Mouse (Mus musculus) neutrophil, adult 5-6 weeks (primary cell): ENCODE data around the gene Smcp. TPM values are rescaled to one million over a fixed set of nuclear protein-coding genes. Genes with fewer than 3 reads are reported as not detected.

ENCODE experiments used
- ATAC-seq: fragments of 151-379, 151-347 bp; 2 replicates; pipeline ENCODE4 v1.8.0; 2017; ENCODE audit warnings: mild to moderate bottlenecking, moderate TSS enrichment; ENCODE audit not compliant: insufficient number of reproducible peaks, poor library complexity, low FRiP score, severe bottlenecking; ENCODE audit errors: extremely low read depth
- total RNA-seq: library from RNA; stranded (forward); fragments of 200-1000 nt; gene quantifications from 2 replicates; pipeline ENCODE4 v1.2.3, GENCODE M21; 2017

Gene Smcp
- total RNA-seq, 1 experiment from 2014 or later = not detected

DNA sequence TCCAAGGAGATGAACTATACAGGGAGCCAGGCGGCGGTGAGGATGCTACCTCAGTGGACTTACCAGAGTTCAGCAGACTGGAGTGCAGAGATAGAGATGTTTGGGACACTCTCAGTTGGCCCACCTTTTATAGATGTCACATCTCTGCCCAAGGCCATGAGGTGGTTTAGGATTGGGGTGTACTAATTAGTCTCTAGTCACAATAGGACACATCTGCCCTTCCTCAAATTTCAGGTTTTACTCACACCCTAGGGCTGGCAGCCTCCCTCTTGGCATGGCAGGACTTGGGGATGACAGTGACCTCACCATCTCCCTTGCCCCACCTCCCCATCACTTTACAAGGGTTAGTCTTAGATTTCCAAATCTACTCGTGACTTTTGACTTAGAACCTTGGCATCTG, 54.4 kb downstream of the Smcp start, which contains the start of gene 2310046K23Rik:
Gene 2310046K23Rik (minus strand): TSS at position 101 of the 400 bp plus-strand sequence.
- ATAC-seq = no peak

Other genes starting within 250 kb of the Smcp start
- not detected in 2 replicates for gene Sprr2d, start 249.9 kb downstream of the Smcp start, total RNA-seq
- not detected in 2 replicates for gene Sprr2e, start 236.9 kb downstream of the Smcp start, total RNA-seq
- gene Sprr2f, start 223.8 kb downstream of the Smcp start, total RNA-seq = not detected in 2 replicates
- gene Sprr2h, start 203.3 kb downstream of the Smcp start, total RNA-seq = not detected in 2 replicates
- not detected in 2 replicates for gene Sprr2i, start 181.0 kb downstream of the Smcp start, total RNA-seq
- not detected in 2 replicates for gene Sprr2j-ps, start 170.9 kb downstream of the Smcp start, total RNA-seq
- 2.1 and 3.1 TPM in 2 replicates for gene Gm9774, start 159.6 kb downstream of the Smcp start, total RNA-seq
- gene Sprr2k, start 156.4 kb downstream of the Smcp start, total RNA-seq = not detected in 2 replicates
- gene Sprr1b, start 150.2 kb downstream of the Smcp start, total RNA-seq = not detected in 2 replicates
- gene Sprr3, start 130.3 kb downstream of the Smcp start, total RNA-seq = not detected in 2 replicates
- gene Sprr1a, start 103.1 kb downstream of the Smcp start, total RNA-seq = not detected in 2 replicates
- not detected in 2 replicates for gene Sprr4, start 88.5 kb downstream of the Smcp start, total RNA-seq
- gene 2310046K23Rik, start 54.5 kb downstream of the Smcp start, total RNA-seq = 0.98 TPM in 1 of 2 replicates, not detected in the other
- gene Ivl, start 15.3 kb downstream of the Smcp start, total RNA-seq = not detected in 2 replicates
- gene 2210017I01Rik, start 18.5 kb upstream of the Smcp start, total RNA-seq = not detected in 2 replicates
- gene Lce6a, start 32.7 kb upstream of the Smcp start, total RNA-seq = not detected in 2 replicates
- gene Lce1a1, start 59.3 kb upstream of the Smcp start, total RNA-seq = not detected in 2 replicates
- gene Lce1b, start 67.9 kb upstream of the Smcp start, total RNA-seq = not detected in 2 replicates
- gene Lce1a2, start 81.3 kb upstream of the Smcp start, total RNA-seq = not detected in 2 replicates
- gene Lce1c, start 90.2 kb upstream of the Smcp start, total RNA-seq = not detected in 2 replicates
- gene Lce1d, start 98.2 kb upstream of the Smcp start, total RNA-seq = not detected in 2 replicates
- not detected in 2 replicates for gene Lce1e, start 120.1 kb upstream of the Smcp start, total RNA-seq
- not detected in 2 replicates for gene Lce1f, start 131.4 kb upstream of the Smcp start, total RNA-seq
- gene Gm38119, start 150.1 kb upstream of the Smcp start, total RNA-seq = not detected in 2 replicates
- not detected in 2 replicates for gene Lce1g, start 163.3 kb upstream of the Smcp start, total RNA-seq
- gene Lce1h, start 176.1 kb upstream of the Smcp start, total RNA-seq = not detected in 2 replicates
- not detected in 2 replicates for gene Lce1i, start 189.9 kb upstream of the Smcp start, total RNA-seq
- gene Lce1j, start 201.5 kb upstream of the Smcp start, total RNA-seq = not detected in 2 replicates
- not detected in 2 replicates for gene Lce1k, start 218.9 kb upstream of the Smcp start, total RNA-seq
- gene Kprp, start 238.2 kb upstream of the Smcp start, total RNA-seq = not detected in 2 replicates